Mouse (Mus musculus) cerebellum, postnatal 10 days (tissue): ENCODE measurements around the gene Nudt3.

Experiments used
- DNase-seq, 2 experiments: peaks; one replicate each; pipeline ENCODE4 v3.0.0; 2021; ENCODE audit warnings: mixed read lengths in 2 of 2

The Nudt3 gene

GRCm38 (mm10) chr17:27596376-27597190 is 26.7 kb downstream of the Nudt3 start:
- DNase-seq: no peak

GRCm38 (mm10) chr17:27595659-27596375 is 27.5 kb downstream of the Nudt3 start:
- no peak for DNase-seq

- no peak for DNase-seq
Observed at GRCm38 (mm10) chr17:27592565-27592910, 30.8 kb downstream of the Nudt3 start.

GRCm38 (mm10) chr17:27591826-27592564 is 31.3 kb downstream of the Nudt3 start:
- no peak for DNase-seq

- no peak for DNase-seq
Observed at GRCm38 (mm10) chr17:27588231-27588630, 35.1 kb downstream of the Nudt3 start.

- no peak for DNase-seq
Observed at GRCm38 (mm10) chr17:27587252-27587651, 36.0 kb downstream of the Nudt3 start.

GRCm38 (mm10) chr17:27586661-27587060 is 36.6 kb downstream of the Nudt3 start:
- no peak for DNase-seq

- no peak for DNase-seq
Observed at GRCm38 (mm10) chr17:27583185-27583894, 40.0 kb downstream of the Nudt3 start.

- DNase-seq: peak; percentile 55 to 57
Observed at GRCm38 (mm10) chr17:27580392-27581068, 42.8 kb downstream of the Nudt3 start.

GRCm38 (mm10) chr17:27579816-27580215 is 43.5 kb downstream of the Nudt3 start:
- peak; percentile 90 to 93 for DNase-seq

- peak; percentile 59 to 69 for DNase-seq
Observed at GRCm38 (mm10) chr17:27578487-27578886, 44.8 kb downstream of the Nudt3 start.

GRCm38 (mm10) chr17:27577468-27577867 is 45.8 kb downstream of the Nudt3 start:
- DNase-seq: peak; percentile 62 to 67

GRCm38 (mm10) chr17:27576056-27576455 is 47.2 kb downstream of the Nudt3 start:
- DNase-seq: no peak

- peak in 1 of 2 experiments; percentile 48 for DNase-seq
Observed at GRCm38 (mm10) chr17:27575116-27575776, 48.0 kb downstream of the Nudt3 start.

GRCm38 (mm10) chr17:27574470-27575115 is 48.7 kb downstream of the Nudt3 start:
- peak; percentile 98 for DNase-seq

- peak in 1 of 2 experiments; percentile 54 for DNase-seq
Observed at GRCm38 (mm10) chr17:27573772-27574320, 49.4 kb downstream of the Nudt3 start.

- DNase-seq: no peak
Observed at GRCm38 (mm10) chr17:27571315-27571714, 52.0 kb downstream of the Nudt3 start.

GRCm38 (mm10) chr17:27568228-27568627 is 55.1 kb downstream of the Nudt3 start:
- DNase-seq: peak in 1 of 2 experiments; percentile 49

- DNase-seq: no peak
Observed at GRCm38 (mm10) chr17:27565942-27566267, 57.4 kb downstream of the Nudt3 start.

GRCm38 (mm10) chr17:27565163-27565941 is 57.9 kb downstream of the Nudt3 start, which contains the start of gene AI413582:
TSS of gene AI413582 (minus strand) at chr17:27565756.
- peak; percentile 99 for DNase-seq
